Mouse (Mus musculus): ENCODE measurements around the gene Ap1ar.

Ap1ar gene

DNA sequence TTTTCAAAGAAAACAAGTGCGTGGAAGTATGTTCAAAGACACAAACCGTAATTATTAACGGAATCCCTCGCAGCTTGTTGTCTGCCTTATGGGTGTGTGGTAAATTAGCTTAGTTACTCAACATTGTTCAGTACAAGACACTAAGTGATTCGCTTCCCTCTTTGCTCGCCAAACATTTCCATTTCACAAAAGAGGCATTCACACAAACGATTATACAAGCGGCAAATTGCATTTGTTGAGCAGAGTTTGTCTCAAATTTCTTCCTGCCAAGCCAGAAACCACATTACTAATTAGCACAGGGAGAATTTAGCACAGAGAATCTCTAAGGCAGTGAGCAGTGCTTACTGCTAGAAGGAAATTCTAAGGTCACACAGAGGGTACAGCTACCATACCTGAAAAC lies 4.6 kb upstream of the Ap1ar start:
- DNase-seq (ENCODE audit: low spot score in 2 of 2) = no peak

DNA sequence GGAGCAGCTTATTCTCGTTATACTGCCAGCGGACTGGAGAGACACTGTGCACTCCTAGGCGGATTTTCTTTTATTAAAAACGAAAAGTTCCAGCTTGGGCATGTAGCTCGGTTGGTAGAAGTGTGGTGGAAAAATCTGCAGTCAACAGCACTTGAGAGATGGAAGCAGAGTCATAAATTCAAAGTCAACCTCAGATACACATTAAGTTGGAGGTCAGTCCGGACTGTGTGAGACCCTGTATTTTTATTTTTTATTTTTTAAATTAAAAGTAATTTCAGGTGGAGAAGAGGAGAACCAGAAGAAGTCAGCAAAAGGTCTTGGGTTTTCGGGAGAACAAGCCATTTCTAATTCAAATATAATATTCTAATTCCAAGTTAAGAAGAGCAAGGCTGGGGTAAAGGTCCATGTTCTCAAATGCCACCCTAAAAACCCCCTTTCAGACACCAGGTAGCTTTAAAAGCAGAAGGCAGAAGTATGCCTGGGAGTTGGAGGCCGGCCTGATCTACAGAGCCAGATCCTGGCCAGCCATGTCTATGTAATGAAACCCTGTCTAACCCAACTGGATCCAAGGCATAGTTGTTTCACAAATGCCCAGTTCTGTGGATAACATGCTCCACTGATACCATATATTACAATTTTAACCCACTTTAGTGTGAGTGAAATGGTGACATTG lies 785 bp upstream of the Ap1ar start:
- no peak for DNase-seq (ENCODE audit: low spot score in 2 of 2)

DNA sequence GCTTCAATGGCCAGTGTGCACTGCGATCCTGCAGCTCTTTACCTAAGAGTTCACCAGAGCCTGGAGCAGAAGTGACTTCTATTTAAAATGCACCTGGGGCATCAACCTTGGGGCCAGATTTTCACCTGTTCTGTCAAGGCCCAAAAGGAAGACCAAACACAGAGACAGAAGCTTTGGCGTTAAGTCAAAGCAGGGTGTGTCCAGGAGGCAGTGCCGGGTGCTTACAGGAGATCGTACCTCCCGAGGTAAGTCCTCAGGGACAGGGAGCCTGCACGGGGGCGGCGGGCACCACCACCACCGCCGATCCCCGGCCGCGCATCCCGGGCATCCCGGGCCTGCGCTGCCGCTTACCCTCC lies 547 bp downstream of the Ap1ar start:
- DNase-seq (ENCODE audit: low spot score in 2 of 2) = no peak

DNA sequence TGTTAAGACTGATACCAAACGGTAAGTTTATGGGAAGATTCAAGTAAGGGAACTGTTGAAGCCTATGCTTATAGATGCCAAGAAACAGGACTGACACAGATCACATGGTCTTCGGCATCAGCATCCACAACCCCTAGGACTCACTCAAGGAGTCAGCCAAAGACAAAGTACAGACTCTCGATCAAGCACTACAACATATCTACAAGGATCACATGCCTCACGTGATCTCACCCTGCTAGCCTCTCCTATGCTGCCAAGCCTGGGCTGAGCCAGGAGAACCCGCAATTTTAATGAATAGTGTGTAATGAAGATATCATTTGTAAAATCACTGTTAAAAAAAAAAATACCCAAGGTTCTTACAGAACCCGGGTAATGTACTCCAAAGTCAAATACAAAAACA lies 1.7 kb downstream of the Ap1ar start:
- DNase-seq (ENCODE audit: low spot score in 2 of 2) = no peak

DNA sequence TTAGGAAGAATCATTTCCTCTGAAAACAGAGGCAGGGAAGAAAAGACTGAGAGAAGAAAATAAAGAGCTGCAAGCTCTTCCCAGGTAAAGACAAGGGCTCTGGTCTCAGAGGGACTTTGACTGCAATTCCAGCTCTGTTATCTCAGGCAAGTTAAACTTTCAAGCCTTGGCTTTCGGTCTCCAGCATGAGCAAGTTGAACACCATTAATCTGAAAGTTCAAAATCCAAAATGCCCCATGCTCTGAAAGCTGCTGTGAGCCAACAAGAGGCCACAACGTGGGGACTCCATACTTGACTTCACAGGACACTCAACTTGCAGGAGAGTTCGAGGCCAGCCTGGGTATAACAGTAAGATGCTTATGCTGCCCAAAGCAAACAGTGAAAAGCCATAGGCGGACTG lies 3.3 kb downstream of the Ap1ar start:
- DNase-seq (ENCODE audit: low spot score in 2 of 2) = no peak

DNA sequence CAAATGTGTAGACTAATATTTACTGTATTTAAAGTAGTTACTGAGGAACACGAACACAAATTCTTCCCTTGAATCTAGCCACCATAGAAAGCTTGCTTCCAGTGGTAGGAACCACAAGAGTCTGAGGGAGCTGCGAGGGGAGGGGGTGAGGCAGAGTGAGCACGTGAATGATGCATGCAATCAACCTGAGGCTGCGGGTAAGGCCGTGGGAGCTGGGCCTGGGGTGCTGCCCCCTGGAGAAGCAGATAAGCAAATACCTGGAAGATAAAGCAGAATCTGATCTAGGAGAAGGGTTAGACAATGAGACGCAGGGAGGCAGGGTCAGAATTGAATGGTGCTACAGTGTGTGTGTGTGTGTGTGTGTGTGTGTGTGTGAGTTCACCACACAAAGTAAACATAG lies 6.2 kb downstream of the Ap1ar start:
- no peak for DNase-seq (ENCODE audit: low spot score in 2 of 2)

DNA sequence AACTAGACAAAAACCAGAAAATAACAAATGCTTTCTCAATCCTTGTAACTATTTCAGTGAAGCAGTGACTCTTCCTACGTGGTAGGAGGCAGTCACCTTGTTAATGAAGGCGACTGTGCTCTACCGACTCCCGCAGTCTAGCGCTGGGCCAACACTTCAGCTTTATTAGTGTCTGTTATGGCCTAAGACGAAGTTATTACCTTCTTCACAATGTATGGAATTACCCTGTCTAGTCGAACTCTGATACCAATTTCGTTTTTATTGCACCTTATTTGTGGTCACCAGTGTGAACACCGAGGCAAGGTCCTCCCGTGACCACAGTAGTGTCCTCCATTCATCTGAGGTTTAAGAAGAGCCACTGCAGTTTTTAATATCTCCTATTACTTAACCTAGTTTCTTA lies 7.1 kb downstream of the Ap1ar start:
- DNase-seq (ENCODE audit: low spot score in 2 of 2) = no peak

DNA sequence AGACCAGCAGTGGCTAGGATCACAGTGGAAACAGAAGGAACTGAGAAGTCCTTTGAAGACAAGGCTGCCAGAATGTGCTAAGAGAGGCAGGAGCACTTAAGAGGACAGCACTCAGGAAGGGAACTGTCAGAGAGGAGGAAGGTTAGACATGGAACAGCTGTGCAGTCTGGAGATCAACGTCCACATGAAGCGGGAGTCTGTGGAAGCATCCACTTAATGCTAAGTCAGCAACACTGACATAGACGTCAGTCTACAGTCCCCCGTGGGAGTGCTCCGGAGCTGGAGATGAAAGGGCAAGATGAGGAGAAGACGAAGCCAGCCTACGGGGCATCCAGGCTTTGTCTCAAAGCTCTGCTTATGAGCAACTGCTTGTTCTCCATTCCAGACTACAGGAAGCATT lies 10.2 kb downstream of the Ap1ar start:
- DNase-seq (ENCODE audit: low spot score in 2 of 2) = peak; percentile 20 to 35

DNA sequence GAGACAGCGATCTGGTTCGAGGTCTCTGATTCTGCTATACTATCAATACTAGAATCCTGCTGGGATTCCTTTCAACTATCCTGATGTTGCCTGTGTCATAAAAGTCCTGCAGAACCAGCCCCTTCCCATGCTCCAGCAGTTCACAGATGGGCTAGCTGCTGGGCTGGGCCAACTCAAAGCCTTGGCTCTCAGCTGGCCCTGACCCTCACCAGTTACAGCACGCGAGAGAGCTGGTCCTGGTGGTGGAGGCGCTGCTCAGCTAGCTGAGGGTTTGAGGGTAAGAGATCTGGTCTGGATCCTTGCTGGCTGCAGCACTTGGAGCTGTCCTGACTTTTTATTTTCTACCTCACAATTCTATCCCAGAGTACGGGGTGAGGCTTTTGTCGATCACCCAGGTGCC lies 10.8 kb downstream of the Ap1ar start:
- no peak for DNase-seq (ENCODE audit: low spot score in 2 of 2)

DNA sequence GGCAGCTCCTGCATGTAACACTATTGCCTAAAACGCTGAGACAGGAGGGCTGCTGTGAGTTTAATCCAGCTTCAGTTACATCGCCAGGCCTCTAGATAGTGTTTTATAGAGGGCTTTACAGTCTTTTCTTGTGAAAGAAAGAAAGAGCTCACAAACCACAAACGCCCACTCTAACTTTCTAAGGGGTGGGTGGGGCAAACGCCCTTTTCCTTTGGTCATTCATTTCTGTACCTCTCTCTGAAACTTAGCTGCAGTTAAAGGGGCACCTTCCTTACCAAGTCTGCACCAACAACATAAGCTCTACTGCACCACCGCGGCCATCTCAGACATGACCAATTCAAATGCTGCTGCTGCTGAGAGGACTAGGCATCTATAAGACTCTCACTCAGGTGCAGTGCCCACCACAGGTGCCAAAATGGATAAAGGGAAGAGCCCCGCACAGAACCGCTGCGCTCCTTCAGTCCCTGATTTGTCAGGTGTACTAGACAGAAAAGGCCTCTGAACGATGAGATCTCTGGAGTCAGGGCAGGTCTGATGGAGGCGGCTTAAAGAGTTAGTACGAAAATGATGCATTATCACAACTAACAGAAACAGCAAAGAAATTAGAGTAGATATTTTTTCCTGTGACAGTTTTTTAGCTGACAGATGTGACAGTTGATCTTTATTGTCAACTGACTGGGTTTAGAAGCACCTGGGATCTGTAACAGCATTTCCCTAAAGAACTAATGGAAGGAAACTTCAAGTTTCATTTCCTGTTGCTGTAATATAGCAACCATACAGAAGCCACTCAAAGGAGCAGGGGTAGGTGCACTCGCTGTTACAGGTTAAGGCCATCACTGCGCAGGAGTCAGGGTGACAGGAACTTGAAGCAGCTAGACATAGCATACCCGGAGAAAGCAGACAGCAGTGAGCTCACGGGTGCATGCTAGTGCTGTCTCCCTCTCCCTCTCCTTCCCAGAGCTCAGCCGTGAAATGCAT lies 13.1 kb downstream of the Ap1ar start:
- DNase-seq (ENCODE audit: low spot score in 2 of 2) = no peak

DNA sequence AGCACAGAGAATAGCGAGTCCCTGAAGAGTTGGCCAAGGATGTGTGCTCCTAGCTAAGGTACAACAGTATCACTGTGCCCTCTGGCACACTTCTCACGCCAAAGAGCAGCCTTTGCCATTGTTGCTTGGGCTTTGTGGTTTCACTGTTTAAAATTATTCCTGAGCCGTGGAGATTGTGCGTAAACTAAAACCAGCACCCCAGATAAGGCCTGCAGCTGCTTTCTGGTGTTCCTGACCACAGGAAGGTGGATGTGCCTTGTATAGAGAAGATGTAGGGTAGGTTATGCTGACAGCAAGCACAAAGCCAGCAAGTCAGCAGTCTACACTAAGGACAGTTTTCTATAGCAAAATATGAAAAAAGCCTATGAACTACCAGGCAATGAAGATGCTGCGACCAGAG lies 16.1 kb downstream of the Ap1ar start:
- DNase-seq (ENCODE audit: low spot score in 2 of 2) = no peak

DNA sequence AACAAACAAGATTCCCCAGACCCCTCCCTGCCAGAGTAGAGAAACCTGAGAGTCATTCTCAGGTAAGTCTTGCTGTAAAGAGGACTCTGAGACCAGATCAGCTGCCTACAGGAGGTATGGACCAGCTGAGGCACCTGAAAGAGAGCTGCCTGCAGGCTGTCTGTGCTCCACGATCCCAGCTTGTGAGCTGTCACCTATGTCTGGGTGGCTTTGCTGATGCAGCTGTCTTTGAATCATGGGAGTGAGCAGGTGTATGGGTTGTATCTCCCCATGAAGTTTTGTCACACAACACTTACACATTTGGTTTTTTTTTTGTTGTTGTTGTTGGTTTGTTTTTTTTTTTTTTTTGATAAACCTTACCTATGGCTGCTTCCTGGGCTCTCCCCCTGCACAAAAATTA lies 16.9 kb downstream of the Ap1ar start:
- DNase-seq (ENCODE audit: low spot score in 2 of 2) = no peak

DNA sequence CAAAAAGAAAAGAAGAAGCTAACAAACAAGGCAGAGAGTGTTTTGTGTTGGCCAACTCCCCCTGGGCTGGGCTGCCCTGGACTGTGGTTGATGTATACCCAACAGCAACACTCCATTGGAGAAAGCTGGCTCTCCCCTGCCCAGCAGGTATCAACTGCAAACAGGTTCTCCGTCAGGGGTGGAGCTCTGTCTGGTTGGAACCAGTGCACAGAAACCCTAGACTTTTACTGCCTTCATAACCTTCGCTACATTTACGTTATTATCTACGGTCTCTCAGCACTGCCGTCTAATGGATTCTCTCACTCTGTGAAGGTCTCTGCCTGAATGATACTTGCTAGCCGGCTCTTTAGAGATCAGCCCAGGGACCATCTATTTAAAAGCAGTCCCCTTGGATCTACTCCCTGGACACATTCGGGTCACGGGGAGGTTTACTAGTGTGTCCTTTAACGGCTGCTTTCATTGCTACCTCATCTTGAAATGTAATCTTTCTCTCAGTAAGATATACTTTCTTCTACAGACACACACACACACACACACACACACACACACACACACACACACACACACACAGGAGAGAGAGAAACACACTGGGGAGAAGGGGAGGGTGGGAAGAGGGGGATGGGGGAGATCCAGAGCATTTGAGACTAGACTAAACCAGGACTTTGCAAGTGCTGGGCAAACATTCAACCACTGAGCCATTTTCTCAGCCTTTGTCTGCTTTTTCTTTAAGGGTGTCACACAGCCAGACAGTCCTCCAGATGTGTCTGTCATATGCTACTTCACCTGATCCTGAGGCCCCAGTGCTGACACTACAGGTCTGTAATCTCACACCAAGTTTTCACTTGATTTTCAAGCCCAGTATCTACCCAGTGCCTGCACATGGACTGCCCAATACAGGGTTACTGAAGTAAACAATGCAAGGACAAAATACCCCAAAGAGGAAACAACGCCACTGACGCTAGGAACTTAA lies 18.3 kb downstream of the Ap1ar start:
- DNase-seq (ENCODE audit: low spot score in 2 of 2) = no peak

DNA sequence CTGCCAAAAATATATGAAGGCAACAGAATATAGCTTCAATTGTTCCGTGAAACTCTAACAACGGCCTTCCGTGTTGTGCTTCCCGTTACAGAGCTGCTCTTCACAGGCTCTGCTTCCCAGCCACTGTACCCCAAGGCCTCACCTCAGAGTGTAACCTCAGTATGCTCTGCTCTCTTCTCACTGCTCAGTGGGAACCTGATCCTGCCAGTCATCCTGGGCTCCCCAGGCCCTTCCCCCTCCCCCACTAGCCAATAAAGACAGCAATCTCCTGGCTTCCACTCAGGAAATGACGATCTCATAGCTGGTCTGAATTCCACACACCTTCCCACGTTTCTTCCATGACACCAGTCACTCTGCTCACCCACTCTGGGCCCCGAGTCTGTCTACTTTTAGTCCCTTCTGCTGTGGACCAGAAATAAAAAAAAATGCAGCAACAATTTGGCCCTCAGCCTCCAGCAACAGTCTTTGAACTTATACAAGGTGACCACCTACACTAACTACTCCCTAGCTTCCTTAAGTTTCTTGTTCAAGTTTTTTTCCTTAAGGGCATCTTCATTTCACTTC lies 20.1 kb downstream of the Ap1ar start:
- no peak for DNase-seq (ENCODE audit: low spot score in 2 of 2)

DNA sequence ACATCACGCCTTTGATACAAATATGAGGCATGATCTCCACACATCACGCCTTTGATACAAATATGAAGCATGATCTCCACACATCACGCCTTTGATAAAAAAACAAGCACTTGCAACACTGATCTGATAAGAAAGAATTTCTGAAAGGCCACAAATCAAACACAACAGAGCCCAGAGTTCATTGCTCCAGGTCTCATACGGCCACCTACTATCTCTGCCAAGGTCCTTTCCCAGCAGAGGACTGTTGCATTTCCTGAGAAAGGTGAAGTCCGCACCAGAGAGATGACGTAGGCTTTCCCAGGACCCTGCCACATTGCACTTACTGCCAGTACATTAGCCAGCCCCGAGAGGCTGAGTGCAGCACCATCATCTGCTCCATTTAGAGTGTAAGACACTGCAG lies 28.2 kb downstream of the Ap1ar start:
- no peak for DNase-seq (ENCODE audit: low spot score in 2 of 2)

DNA sequence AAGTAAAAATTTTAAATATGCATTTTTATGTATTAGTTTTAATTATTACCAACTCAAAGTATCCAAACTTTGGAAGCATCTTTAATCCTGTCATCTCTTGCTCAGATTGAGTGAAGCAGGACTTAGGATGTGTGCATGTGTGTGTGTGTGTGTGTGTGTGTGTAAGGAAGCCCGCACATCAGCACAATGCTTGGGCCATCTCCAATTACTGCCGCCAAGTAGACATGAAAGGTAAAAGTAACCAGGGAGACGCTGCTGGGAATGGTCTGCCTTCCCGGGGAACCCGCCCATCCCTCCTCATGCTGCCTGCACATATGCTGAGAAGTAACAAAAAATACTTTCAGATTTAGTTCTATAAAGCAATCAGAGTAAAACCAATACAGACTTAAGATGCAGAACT lies 29.5 kb downstream of the Ap1ar start:
- no peak for DNase-seq (ENCODE audit: low spot score in 2 of 2)

DNA sequence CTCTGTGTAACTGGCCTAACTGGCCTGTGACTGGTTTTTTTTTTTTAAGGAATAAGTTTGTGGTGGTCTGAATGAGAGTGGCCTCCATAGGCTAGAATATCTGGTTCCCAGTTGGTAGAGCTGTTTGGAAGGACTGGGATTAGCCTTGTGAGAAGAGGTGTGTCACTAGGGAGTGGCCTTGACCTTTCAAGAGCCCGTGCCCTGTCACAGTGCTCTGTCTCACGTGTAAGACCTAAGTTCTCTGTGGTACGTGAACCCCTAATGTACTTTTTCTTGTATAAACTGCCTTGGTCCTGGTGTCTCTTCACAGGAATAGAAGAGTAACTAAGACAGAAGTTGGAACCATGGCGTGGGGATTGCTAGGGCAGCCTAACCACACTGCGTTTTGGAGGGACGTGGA lies 31.3 kb downstream of the Ap1ar start:
- no peak for DNase-seq (ENCODE audit: low spot score in 2 of 2)

DNA sequence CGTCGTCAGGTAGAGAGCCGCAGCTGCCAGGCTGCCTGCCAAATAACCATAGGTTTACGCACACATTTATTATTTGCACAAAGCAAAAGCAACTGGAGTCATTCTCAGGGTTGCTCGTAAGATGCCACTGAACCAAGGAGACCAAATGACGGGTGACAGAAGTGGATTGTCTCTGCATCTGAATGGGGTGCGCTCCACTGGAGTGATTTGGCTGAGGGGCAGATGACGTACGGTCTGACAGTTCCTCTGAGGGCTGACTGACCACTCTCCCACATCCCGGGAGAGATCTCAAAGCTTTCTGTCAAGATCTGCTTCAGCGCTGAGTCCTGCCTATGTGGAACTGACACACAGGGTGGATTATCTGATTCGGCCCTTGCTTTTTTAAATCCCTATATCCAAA lies 32.3 kb downstream of the Ap1ar start:
- no peak for DNase-seq (ENCODE audit: low spot score in 2 of 2)

DNA sequence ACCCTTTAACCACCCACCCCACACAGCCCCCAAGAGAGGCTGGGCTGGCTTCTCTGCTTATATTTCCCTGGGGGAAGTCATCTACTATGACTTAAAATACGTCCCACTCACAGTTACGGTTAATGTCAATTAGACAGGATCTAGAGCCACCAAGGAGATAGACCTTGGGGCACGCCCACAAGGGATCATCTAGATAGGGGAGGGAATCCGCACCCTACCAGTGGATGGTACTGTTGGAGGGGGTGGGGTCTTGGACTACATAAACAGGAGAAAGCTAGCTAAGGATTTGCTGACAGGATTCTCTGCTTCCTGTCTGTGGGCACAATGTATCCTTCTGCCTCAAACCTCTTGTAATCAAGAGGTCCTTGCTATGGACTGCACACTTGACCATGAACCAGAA lies 32.9 kb downstream of the Ap1ar start:
- DNase-seq (ENCODE audit: low spot score in 2 of 2) = no peak

DNA sequence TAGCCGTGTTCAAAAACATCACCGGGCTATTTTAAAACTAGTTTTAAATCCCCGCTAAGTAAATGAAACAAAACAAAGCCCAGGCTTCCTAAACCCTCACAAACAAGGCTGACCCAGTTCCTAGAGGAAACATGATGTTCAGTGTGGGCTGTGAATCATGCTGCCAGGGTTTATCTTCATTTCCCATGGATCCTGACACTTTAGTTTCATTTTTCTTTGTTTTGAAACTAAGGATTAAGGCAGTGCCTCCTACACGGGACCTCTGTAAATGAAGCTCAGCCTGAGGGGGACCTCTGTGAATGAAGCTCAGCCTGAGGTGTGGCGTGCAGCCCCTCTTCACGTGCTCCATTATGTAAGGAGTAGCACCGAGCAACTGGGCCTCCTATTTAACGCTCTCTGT lies 34.5 kb downstream of the Ap1ar start:
- DNase-seq (ENCODE audit: low spot score in 2 of 2) = peak; percentile 39 to 58

DNA sequence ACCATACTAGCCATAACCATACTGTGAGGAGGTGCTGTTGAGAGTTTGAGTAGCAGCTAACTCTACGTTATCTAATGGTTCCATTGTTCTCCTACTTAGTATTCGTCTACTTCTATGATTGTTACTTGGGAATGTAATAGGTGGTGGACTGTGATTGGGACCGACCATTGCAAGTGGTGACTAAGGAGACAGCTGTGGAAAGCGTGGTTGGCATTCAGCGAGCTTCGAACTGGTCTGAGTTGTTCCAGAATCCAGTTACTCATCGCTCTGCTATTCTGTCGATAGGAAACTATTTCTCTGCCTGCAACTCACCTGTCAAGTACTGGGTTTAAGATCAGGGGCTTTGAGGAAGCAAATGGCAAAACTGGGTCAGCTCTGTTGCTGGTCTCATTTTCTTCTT lies 36.2 kb downstream of the Ap1ar start:
- no peak for DNase-seq (ENCODE audit: low spot score in 2 of 2)

DNA sequence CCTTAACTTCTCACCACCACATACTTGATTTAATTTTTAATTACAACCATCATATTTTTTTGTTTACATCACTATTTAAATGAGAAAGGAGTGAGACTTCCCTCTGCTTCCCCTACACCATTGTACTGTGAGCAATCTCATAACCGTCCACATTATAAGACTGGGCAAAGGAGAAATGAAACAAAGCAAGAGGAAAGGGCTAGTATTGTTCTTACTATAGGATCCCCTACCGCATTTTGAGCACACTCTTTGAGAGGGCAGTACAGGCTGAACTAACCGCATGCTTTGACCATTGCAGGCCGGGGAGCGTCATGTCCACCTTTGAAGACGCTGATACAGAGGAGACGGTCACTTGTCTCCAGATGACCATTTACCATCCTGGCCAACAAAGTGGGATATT lies 41.1 kb downstream of the Ap1ar start:
- DNase-seq (ENCODE audit: low spot score in 2 of 2) = no peak

Data from heart, adult 9 months (tissue).